Mouse (Mus musculus) layer of hippocampus, postnatal 36 days (tissue): Measurements from ENCODE around the gene Mapt. TPM values are rescaled to one million over a fixed set of nuclear protein-coding genes. Genes with fewer than 3 reads are reported as not detected.
"Not testable (repeated sequence)": the region's sequence is repeated elsewhere in the genome, so short reads cannot be mapped to it uniquely, and the experiment has no call there.

ENCODE experiments used
- DNase-seq, 2 experiments: peaks; one replicate each; pipeline ENCODE4 v3.0.0; 2022
- total RNA-seq, 2 experiments: library from RNA; stranded (reverse); gene quantifications; 2 replicates each; pipeline ENCODE4 v1.2.3; 2021

Mapt gene
- total RNA-seq, 2 experiments from 2014 or later = 310 to 316 TPM

DNA sequence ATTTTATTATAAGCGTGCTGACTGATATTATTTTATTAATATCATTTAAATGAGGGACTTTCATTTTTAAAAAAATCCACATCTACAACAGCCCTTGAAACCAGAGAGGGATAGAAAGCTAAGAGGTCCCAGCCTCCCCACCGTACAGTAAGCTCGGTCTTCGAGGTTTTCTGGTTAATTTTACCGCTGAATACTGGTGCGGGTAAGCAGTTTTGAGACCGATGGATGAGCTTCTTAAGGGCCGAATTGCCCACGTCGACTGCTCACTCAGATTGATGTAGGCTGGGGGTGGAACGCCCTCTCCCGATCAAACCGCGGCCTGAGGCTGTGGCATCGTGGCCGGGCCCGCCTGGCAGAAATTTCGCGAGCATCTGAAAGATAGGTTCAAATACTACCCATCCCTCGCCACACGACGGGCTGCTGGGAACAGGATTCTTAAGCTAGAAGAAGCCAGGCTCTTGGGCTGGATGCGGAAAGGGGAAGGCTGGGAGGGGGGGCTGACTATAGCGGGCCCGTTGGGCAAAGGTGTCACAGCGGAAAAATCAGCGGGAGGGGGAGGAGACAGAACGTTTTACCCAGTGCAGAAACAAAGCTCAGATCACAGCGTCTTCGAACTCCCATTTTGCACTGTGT lies 2.5 kb downstream of the Mapt start:
- no peak for DNase-seq

- DNase-seq = no peak
Measured at GRCm38 (mm10) chr11:104234680-104235079, 3.5 kb downstream of the Mapt start.

DNA sequence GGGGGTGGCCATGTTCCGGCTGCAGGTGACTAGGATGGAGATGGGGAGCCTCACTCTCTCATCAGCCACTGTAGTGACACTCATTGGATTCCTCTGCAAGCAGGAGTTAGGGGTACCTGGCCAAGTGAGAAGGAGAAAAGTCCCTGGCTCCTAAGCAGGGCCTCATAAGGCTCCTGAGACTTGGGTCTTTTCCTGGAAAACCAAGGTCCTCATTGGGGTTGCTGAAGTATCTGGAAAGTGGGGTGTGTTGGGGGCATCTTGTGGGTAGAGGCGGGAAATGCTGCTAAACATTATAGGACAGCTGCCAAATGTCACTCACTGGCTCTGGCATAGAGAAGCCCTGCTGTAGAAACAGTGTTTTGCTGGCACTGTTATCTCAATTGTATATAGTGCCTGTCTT lies 4.7 kb downstream of the Mapt start:
- no peak for DNase-seq

GRCm38 (mm10) chr11:104237226-104237625 lies 6.0 kb downstream of the Mapt start:
- peak; percentile 75 to 80 for DNase-seq

DNA sequence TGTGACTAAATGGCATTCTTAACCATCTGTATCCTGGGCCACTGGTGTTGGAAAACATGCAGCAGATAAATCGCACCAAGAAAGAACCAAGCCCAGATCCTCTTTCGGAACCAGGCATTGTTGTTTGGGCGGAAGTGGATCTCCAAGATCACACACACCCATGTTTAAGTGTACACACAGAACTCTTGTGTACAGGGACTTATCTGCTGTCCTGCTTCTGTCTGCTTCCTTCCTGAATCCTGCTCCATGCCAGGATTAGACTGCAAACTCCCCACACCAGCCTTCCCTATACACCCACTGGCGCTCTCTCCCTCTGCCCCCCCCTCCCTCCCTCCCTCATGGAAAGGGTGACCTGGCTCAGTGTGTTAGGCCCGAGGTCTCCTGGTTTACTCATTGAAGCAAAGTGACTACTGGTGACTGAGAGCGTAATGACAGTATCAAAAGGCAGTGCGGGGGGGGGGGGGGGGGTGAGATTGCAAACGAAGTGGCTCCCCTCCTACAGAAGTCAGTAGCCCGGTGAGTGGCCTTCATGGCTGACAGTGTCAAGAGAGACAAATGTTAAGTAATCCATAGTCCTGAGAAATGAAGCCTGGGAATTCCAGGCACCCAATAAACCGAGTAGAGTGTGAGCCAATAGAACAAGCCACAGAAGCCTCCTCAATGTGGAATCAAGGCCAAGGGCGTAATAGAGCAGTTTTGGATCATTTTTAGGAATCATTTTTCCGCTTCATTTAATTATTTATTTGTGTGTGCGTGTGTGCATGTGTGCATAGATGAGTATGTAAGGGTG lies 7.0 kb downstream of the Mapt start:
- DNase-seq = no peak

GRCm38 (mm10) chr11:104245478-104245877 lies 14.3 kb downstream of the Mapt start:
- DNase-seq = not testable (repeated sequence)

- no peak for DNase-seq
Measured at GRCm38 (mm10) chr11:104246171-104246694, 15.0 kb downstream of the Mapt start.

- DNase-seq = no peak
Measured at GRCm38 (mm10) chr11:104247141-104247717, 16.0 kb downstream of the Mapt start.

DNA sequence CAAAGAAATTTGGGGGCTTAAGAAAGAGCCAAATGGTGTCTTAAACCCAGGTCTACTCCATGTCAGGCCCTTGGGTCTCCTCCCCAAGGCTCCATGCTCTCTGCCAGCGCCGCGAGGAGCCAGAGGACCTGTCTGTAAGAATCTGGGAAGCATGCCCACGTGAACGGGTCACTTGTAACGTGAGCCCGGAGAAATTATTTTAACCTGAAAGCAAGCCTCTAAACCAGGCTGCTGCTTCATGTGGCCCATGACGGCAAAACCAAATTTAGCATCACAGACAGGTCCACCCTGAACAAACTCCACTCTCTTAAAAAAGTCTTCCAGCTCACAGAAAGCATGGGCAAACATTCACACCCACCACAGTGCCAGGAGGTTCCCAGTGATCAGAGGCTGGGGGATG lies 18.2 kb downstream of the Mapt start:
- DNase-seq = no peak

DNA sequence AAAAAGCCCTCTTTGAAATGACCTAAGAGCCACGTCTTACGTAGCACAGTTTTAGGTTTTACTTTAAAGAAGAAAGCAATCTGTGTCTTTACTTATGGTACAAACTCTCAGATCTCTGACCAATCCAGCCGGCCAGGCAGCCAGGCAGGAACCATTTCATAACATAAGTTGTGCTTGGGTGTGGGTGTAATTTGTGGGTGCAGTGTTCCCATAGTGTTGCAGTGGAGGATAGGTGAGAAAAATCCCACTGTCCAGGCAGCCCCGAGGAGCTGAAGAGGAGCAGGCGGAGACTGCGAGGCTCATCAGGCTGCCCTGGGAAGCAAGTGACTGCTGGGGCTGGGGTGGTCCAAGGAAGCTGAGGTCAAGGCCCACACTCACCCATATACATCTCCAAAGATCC lies 19.9 kb downstream of the Mapt start:
- DNase-seq = no peak

GRCm38 (mm10) chr11:104252094-104252493 lies 20.9 kb downstream of the Mapt start:
- no peak for DNase-seq

DNA sequence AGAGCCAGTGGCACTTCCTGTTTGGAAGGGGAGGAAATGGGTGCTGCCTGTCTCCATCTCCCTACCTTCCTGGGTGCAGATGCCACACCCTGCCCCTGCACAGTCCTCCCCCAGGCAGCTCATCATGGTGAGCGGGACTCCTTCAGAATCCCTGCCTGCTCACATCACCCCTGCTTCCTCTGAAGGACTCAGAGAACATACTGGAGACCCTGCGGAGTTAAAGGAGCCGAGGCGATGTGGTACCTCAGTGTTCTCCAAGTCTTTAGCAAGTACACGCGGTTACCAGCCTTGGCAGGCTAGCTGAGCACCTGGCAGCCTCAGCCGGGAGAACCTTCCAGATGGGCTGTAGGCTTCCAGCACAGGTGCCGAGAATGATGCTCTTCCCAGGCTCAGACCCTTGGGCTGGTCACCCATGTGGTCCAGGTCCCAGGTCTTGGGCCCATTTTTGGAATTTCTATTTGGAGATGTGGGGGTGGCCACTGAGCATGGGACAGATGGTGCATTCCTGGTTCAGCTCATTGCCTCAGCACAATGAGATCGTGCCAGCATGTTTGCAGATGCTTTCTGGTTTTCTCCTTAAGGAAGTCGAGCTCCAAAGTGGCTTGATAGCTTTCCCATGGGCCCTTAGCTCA lies 23.3 kb downstream of the Mapt start:
- DNase-seq = peak; percentile 60 to 66

GRCm38 (mm10) chr11:104256179-104256578 lies 25.0 kb downstream of the Mapt start:
- DNase-seq = no peak

DNA sequence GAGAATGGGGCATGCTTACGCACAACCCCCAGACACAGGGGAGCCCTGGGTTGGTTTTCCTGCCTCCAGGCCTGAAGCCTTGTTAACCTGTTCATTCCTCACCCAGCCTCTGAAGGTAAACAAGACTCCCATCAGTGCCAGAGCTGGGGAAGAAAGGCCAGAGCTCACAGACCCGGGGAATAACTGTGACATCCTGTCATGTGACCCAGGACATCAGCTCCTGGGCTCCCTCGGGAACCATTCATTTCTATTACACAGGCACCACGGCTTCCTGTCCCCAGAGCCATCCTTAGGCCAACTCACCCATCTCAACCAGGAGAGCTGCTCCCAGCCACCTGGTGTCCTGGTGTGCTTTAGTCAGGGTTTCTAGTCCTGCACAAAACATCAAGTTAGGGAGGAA lies 27.8 kb downstream of the Mapt start:
- DNase-seq = no peak

- no peak for DNase-seq
Measured at GRCm38 (mm10) chr11:104264683-104265082, 33.5 kb downstream of the Mapt start.

GRCm38 (mm10) chr11:104265669-104266068 lies 34.5 kb downstream of the Mapt start:
- no peak for DNase-seq

DNA sequence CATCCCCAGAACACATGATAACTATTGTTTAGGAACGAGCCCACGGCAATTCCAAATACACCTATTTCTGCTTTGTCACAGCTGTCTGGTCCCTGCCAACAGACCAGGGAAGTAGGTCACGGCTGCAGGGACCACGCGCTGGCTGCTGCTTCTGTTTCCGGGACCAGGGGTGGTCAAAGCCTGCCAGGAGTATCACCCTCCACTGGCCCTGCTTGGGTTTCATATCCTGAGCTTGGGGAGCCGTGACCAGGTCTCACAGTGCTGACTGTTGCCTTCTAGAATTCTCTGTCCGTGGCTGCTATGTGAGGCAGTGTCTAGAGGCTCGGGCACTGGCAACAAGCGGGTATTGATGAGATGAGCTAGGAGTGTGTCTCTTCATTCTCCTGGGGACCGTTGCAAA lies 36.2 kb downstream of the Mapt start:
- no peak for DNase-seq

GRCm38 (mm10) chr11:104269385-104269822 lies 38.2 kb downstream of the Mapt start:
- no peak for DNase-seq

GRCm38 (mm10) chr11:104270452-104270851 lies 39.3 kb downstream of the Mapt start:
- DNase-seq = no peak

DNA sequence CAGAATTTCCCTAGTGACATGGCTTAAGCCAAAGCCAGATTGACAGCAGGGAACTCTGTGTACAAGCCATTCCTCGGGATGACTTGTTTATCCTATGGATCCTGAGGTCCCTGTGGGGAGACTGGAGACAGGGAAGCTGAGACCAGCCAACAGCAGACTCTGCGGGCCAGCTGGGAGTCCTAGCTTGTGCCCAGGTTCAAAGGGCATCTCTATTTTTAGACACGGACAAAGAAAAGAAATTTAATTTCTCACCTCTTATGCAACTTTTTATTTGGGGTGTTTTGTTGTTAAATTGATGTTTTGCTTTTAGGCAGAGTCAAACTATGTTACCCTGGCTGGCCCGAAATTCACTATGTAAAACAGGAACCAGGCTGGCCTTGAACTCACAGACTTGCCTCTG lies 39.7 kb downstream of the Mapt start:
- no peak for DNase-seq

GRCm38 (mm10) chr11:104271876-104272275 lies 40.7 kb downstream of the Mapt start:
- DNase-seq = peak in 1 of 2 experiments; percentile 57

GRCm38 (mm10) chr11:104272352-104272751 lies 41.2 kb downstream of the Mapt start:
- DNase-seq = peak; percentile 88

- DNase-seq = peak in 1 of 2 experiments; percentile 35
Measured at GRCm38 (mm10) chr11:104275765-104276164, 44.6 kb downstream of the Mapt start.
